Mouse (Mus musculus): ENCODE data around the gene Il10ra.

The Il10ra gene

GRCm38 (mm10) chr9:45268597-45269325 is at the start of gene Il10ra:
TSS of gene Il10ra (minus strand) at chr9:45269149.
- DNase-seq (ENCODE audit: low spot score), result peak; percentile 19

DNA sequence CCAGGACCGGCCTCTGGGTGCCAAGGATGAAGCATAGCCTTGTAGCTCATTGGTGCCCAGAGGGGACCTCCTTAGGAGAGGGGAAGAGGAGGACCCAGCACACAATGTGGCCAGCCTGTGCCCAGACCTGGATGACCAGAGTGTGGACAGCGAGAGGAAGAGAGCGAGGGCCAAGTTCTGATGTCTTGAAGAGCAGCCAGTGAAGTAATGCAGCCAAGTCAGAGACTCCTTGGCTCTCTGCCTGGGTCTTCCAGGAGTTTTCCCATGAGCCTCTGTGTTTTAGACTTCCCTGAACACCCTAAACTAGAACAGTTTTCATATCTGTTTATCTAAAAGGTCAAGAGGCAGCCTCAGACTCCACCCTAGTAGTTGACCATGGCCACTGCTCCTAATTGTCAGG is 48.7 kb upstream of the Il10ra start:
- no peak for DNase-seq (ENCODE audit: low spot score)

DNA sequence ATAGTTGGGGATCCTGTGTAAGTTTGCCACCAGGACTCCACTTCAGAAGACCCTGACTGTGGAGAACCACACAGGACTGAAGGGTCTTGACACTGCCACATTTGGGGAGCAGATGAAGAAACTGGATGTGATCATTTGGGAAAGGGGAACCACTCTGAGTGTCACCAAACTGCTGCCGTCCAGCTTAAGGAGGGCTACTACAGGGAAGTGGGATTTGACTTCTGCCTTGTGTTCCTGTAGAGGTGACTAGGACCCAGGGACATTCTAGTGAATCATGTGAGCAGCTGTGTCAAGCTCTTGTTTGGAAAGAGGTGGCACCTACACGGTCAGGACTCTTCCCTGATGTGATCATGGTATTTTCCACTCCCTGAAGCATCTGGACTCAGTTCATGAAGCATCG is 45.0 kb upstream of the Il10ra start:
- no peak for DNase-seq (ENCODE audit: low spot score)

- no peak for DNase-seq (ENCODE audit: low spot score)
Measured at GRCm38 (mm10) chr9:45311858-45312257, 42.9 kb upstream of the Il10ra start.

GRCm38 (mm10) chr9:45308521-45308920 is 39.6 kb upstream of the Il10ra start:
- DNase-seq (ENCODE audit: low spot score), result no peak

DNA sequence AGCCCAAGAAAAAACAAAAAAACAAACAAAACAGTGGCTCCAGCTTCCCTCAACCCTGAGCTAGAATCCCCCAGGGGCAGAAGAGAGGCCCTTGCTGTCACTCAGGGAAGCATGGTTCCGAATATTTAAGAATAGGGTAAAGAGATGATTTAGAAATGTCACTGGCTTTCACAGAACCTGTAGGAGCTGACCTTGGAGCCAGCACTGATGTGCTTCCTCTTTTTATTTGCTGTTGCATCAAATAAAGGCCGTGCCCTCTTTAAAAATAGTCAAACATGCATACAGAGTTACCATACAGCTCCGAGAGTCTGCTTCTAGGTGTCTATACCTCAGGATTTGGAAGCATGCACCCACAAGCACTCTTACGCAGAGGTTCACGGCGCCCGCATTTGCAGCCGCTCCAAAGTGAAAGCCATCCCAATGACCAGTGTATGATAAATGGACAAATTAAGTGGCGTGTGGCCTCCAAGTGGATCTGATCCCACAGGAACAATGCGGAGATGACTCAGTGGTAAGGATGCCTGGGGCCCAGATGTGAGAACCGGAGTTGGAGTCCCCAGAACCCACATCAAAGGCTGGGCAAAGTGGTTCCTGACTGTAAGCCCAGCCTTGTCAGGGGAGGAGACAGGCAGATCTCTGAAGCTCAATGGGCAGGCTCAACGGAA is 37.9 kb upstream of the Il10ra start:
- no peak for DNase-seq (ENCODE audit: low spot score)

- no peak for DNase-seq (ENCODE audit: low spot score)
Measured at GRCm38 (mm10) chr9:45301771-45302170, 32.8 kb upstream of the Il10ra start.

- DNase-seq (ENCODE audit: low spot score), result peak; percentile 95
Measured at GRCm38 (mm10) chr9:45300422-45301104, 31.6 kb upstream of the Il10ra start.

- no peak for DNase-seq (ENCODE audit: low spot score)
Measured at GRCm38 (mm10) chr9:45299231-45300006, 30.5 kb upstream of the Il10ra start.

DNA sequence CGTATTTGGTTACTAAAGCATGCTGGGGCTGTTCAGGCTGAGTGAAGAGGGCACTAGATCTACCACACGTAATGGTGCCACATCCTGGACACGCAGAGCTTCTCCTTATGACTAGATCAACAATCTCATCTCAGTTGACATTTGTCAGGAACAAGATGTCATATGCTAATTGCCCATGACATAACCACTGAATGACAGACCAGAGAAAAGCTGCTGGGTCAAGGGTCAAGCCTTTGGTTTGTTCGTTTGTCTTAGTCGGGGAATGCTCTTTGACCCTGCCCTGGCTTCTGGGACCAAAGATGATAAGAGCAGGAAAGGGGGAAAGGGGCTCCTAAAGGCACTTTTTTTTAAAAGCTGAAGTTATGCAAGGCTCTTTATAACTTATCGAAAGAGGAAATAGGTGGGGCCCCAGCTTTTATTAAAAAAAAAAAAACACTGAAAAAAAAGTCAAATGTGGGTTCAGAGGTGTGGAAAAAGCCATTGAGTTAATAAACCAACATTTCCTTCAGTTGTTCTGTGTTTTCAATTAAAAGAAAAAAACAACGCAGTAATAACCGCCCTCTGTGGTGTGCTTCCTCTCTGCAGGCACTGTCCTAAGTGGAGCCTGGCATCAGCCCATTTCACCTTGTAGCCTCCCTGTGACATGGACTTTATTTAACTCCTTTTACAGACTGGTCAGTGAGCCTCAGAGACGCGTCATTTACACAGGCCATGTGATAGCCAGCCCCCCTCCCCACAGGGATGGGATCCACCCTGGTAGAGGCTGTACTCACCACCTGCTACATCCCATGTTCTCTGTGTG is 25.5 kb upstream of the Il10ra start:
- DNase-seq (ENCODE audit: low spot score), result no peak

DNA sequence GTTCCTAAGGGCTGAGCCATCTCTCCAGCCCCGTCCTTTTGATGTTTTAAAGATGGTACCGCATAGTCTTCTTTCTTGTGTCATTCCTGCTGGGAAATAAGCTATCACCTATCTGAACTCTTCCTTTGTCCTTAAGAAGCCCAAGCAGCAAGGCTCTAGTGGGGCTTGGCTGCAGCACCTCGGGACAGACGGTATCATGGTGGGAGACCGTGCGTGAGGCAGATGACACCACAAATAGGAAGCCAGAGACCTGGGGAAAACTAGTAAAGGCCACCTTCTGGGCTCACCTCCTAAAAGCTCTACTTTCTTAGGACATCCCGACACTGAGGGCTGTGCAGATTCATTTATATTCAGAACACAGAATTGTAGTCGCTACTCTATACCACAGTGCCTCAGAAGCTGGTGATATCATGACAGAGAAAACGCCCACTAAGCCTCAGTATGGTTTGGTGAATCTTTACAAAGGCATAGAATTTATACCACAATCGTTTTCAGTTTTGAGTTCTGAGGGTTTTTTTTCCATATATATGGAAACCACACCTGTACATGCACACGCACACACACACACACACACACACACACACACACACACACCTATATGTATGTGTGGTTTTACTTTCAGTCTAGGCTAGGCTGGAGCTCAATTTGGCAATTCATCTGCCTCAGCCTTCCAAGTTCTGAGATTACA is 22.7 kb upstream of the Il10ra start:
- no peak for DNase-seq (ENCODE audit: low spot score)

DNA sequence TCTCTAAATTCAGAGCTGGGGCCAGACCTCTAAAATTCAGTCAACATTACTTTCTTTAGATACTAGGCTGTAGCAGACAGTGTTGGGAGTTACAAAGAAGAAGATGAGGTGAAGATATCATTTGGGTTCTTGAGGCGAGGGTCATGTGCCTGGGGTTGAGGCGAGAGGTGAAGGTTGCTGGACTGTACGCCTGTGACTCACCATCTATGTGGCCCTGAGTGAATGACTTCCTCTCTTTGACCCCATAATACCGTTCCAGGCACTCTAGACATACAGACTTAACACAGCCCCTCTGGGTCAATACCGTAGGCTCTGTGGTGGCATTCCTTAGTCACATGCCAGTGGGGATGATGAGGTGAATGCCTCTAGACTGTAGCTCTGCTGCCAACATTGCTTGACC is 13.5 kb upstream of the Il10ra start:
- DNase-seq (ENCODE audit: low spot score), result no peak

GRCm38 (mm10) chr9:45280891-45281290 is 11.9 kb upstream of the Il10ra start:
- DNase-seq (ENCODE audit: low spot score), result no peak

DNA sequence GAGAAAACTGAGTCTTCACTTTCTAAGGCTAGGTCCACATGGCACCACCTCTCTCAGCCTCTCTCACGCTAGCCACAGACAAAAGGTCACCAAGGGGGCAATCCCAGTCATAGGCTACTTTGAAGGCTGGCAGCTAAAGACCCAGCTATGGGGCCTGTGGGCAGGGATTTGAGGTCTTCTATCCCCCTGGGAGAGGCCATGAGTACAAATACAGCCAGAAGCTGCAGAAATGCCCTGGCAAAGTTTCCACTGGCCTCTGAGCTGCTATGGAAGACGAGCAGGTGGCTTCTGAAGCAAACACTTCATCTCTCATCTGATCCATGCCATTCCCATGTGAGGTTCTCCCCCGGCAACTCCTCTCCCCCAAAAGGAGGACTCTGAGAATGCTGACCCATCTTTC is 11.1 kb upstream of the Il10ra start:
- DNase-seq (ENCODE audit: low spot score), result no peak

DNA sequence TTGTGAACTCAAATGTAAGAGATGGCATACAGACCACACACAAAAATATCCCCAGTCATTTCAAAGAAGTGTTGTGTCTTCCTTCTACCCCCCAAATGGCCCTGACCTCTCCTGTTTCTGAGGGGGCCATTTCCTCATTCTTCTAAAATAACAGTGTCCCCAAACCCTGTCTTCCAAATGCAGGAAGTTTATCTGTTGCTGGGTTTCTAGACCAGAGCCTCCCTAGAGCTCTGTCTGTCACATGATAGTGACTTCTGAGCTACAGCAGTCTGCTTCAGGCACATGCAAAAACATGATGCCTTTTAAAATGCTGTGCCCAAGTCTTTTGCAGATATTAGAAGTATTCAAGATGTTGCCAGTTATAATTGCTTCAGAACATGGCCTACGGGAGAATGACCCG is 5.7 kb upstream of the Il10ra start:
- no peak for DNase-seq (ENCODE audit: low spot score)

GRCm38 (mm10) chr9:45274218-45274617 is 5.3 kb upstream of the Il10ra start:
- DNase-seq (ENCODE audit: low spot score), result no peak

DNA sequence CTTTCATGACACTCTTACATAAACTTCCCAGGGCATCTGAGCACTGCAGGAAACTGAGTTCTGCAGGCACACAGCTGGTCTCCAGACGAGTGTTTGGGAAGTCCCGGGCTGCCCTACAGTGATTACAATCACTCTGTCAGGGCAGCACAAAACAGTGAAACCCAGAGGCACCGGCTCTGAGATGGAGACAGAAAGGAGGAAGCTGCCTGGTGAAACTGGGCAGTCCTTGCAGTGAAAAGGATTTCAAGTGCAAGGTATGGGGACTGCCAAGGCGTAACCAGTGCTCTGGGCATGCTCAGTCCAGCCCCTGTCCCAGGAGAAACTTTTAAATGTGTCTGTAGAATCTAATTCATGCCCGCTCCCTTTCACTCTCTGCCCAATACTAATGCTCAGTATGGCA is 3.3 kb upstream of the Il10ra start:
- DNase-seq (ENCODE audit: low spot score), result no peak

DNA sequence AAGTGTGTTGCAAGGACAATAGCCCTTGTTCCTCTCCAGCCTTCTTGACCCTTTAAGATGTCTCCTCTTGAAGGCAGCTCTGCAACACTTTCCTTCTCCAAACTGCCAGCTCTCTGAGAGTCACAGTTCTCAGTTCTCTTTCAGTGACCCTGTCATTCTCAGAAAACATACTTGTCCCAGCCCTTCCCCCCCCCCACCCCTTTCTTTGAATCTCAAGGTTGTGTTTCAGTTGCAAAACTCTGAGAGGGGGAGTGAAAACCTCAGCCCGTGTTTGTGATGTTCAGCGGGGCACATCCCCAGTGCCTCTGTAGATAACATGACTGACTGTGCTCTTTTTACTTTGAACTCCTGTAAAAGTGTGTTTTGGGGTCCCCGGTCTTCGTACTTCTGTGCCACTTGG is 870 bp downstream of the Il10ra start:
- DNase-seq (ENCODE audit: low spot score), result no peak

DNA sequence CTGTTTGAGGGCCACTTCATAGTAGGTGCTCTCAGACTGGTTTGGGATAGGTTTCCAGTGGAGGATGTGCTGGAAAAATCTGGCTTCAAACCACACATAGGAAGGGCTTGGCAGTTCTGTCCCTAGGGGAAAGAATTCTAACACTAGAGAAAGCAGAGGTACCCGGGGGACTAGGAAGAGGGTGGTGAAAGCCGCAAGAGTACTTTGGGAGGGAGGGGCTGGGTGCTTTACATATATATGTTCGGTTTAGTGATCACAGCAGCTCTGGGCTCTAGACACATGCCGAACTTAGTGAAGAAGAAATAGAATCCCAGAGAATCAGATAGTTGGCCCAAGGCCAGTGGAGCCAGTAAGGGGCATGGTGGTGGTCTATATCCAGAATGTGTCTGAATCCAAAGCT is 1.9 kb downstream of the Il10ra start:
- no peak for DNase-seq (ENCODE audit: low spot score)

DNA sequence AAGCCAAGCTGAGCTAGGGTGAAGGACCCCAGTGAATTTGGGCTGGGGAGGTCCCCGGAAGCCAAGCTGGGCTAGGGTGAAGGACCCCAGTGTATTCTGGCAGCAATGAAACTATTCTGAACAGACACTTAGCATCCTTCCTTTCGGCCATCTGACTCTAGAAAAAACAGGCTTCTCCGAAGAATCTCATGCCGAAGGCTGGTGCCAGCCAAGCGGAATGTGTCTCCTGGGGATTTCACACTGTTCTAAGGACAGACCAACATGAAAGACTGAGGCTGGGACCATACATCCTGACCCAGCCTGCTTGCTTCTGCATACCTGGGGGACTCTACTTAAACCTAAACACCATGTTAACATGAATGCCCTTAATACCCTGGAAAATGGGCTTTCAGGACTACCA is 7.1 kb downstream of the Il10ra start:
- no peak for DNase-seq (ENCODE audit: low spot score)

DNA sequence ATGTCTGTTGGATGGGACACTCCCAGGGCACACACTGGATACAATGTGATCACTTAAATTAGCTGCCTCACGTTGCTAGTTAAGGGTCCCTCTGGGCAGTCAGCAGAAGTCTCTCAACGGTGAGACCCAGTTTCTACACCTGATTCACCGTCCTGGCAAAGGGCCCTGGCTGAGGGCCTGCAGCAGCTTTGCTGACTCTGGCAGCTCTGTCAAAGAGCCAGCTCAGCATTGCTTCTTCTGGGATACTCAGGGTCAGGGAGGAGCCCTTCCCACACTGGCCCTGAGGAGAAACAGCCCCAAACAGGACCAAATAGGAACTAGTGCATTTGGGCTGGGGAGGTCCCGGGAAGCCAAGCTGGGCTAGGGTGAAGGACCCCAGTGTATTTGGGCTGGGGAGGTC is 7.5 kb downstream of the Il10ra start:
- peak; percentile 22 for DNase-seq (ENCODE audit: low spot score)

Data from urinary bladder, postnatal 25 days (tissue).